Mouse (Mus musculus): ENCODE measurements around the gene Klhl29. TPM values are rescaled to one million over a fixed set of nuclear protein-coding genes. Genes with fewer than 3 reads are reported as not detected.
A peak's percentile ranks its signal among the peaks of the same experiment; 100 is the strongest.

Gene Klhl29
- total and polyA plus RNA-seq, 3 experiments, result 0.41 to 0.57 (median 0.42) TPM

- 78% methylated on average over 4 of the region's 4 CpGs for WGBS
- DNase-seq, result no peak
- peaks cover 6% of the 10 kb centered on the region for H3K4me1 ChIP-seq (ENCODE audit: control insufficient read depth, insufficient read depth, low read length)
- no peaks in the 10 kb centered on the region for H3K79me2 ChIP-seq (replicated peaks; ENCODE audit: control insufficient read depth, insufficient read depth, low read length)
- intact Hi-C loops (cut with DNase I), result no loop called here
- TF ChIP-seq POLR2A (IDR thresholded peaks at IDR 0.05; ENCODE audit: insufficient read depth, low read depth, low read length) (no peak), CTCF (IDR thresholded peaks at IDR 0.05) (no peak), EP300 (IDR thresholded peaks at IDR 0.05; ENCODE audit: insufficient read depth, low read depth, low read length) (no peak)
- H3K36me3 ChIP-seq (ENCODE audit: control insufficient read depth, insufficient read depth, low read length), result no peaks in the 10 kb centered on the region
- H3K4me3 ChIP-seq, result no peak overlapping the region
- H3K9ac ChIP-seq (ENCODE audit: low read depth, low read length), result no peak overlapping the region
- no peaks in the 10 kb centered on the region for H3K27me3 ChIP-seq (ENCODE audit: control insufficient read depth, insufficient read depth, low read length)
- peak overlapping the region; percentile 50 for H3K27ac ChIP-seq
These were observed 184.3 kb downstream of the Klhl29 start for GRCm38 (mm10) chr12:5191206-5191605.

DNA sequence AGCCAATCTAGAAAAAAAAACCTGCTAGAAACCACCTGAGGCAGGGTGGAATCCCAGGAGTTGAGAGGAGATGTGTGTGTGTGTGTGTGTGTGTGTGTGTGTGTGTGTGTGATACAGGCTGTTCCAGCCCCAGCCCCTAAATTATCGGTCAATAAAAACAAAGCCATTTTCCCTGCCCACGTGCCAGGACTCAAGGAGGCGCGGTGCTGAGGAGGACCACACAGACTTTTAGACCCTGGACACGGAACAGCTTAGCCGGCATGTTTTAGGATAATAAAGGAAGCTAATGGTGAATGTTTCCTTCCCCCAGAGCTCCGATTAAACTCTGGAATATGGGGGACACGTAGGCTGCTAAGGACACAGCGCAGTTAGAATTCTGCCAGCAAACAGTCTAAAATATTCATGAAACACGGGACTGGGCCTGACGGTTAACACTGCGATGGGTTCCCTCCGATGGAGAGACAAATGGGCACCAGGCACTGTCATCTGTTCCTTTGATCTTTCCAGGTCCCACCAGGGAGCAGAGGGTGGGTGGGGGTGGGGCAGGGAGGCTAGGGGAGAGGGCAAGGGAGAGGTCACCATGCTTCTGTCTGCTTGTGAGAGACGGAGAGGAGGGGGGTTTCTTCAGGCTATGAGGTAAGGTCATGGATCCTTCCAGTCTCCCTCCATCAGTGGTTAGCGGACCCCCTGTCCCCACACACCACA, 185.9 kb downstream of the Klhl29 start:
- Histone ChIP-seq H3K4me1 (ENCODE audit: control insufficient read depth, insufficient read depth, low read length) (peaks cover 6% of the 10 kb centered on the region), H3K9ac (ENCODE audit: low read depth, low read length) (no peak overlapping the region), H3K79me2 (replicated peaks; ENCODE audit: control insufficient read depth, insufficient read depth, low read length) (no peaks in the 10 kb centered on the region), H3K4me3 (no peak overlapping the region), H3K27me3 (ENCODE audit: control insufficient read depth, insufficient read depth, low read length) (no peaks in the 10 kb centered on the region), H3K36me3 (ENCODE audit: control insufficient read depth, insufficient read depth, low read length) (no peaks in the 10 kb centered on the region), H3K27ac (no peak overlapping the region)
- 77% methylated on average over 15 of the region's 15 CpGs for WGBS
- intact Hi-C loops (cut with DNase I), result no loop called here
- TF ChIP-seq POLR2A (IDR thresholded peaks at IDR 0.05; ENCODE audit: insufficient read depth, low read depth, low read length) (no peak), CTCF (IDR thresholded peaks at IDR 0.05) (no peak), EP300 (IDR thresholded peaks at IDR 0.05; ENCODE audit: insufficient read depth, low read depth, low read length) (no peak)
- DNase-seq, result no peak

DNA sequence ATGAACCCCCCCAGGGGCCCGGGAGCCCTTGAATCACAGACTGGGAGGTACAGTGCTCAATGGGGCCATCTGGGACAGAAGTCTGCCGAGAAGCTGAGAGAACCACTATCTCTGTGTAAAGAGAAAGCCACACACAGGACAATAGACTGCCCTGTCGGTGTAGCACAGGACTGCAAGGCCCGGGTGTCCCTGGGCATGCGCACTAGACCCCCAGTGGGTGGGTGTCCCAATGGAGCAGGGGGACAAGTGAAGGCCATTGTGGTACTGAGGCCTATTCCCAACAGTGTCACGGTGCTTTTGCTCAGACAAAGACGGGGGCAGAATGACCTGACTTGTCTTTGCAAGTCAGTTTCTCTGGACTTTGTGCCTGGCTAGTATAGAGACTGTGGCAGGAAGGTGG, 186.6 kb downstream of the Klhl29 start:
- Histone ChIP-seq H3K9ac (ENCODE audit: low read depth, low read length) (no peak overlapping the region), H3K4me3 (no peak overlapping the region), H3K79me2 (replicated peaks; ENCODE audit: control insufficient read depth, insufficient read depth, low read length) (no peaks in the 10 kb centered on the region), H3K36me3 (ENCODE audit: control insufficient read depth, insufficient read depth, low read length) (no peaks in the 10 kb centered on the region), H3K4me1 (ENCODE audit: control insufficient read depth, insufficient read depth, low read length) (peaks cover 6% of the 10 kb centered on the region), H3K27me3 (ENCODE audit: control insufficient read depth, insufficient read depth, low read length) (no peaks in the 10 kb centered on the region), H3K27ac (no peak overlapping the region)
- 82% methylated on average over 7 of the region's 7 CpGs for WGBS
- intact Hi-C loops (cut with DNase I), result no loop called here
- no peak for DNase-seq
- TF ChIP-seq CTCF (IDR thresholded peaks at IDR 0.05), result no peak

- WGBS, result 59% methylated on average over 2 of the region's 2 CpGs
- Histone ChIP-seq H3K4me1 (ENCODE audit: control insufficient read depth, insufficient read depth, low read length) (peaks cover 6% of the 10 kb centered on the region), H3K79me2 (replicated peaks; ENCODE audit: control insufficient read depth, insufficient read depth, low read length) (no peaks in the 10 kb centered on the region), H3K9ac (ENCODE audit: low read depth, low read length) (no peak overlapping the region), H3K36me3 (ENCODE audit: control insufficient read depth, insufficient read depth, low read length) (no peaks in the 10 kb centered on the region), H3K27me3 (ENCODE audit: control insufficient read depth, insufficient read depth, low read length) (no peaks in the 10 kb centered on the region), H3K27ac (peak overlapping the region; percentile 64), H3K4me3 (no peak overlapping the region)
- TF ChIP-seq EP300 (IDR thresholded peaks at IDR 0.05; ENCODE audit: insufficient read depth, low read depth, low read length), result no peak
- TF ChIP-seq POLR2A (IDR thresholded peaks at IDR 0.05; ENCODE audit: insufficient read depth, low read depth, low read length), result no peak
- TF ChIP-seq CTCF (IDR thresholded peaks at IDR 0.05), result no peak
- peak in 1 of 2 experiments; percentile 31 for DNase-seq
- intact Hi-C loops (cut with DNase I), result no loop called here
These were observed 187.6 kb downstream of the Klhl29 start for GRCm38 (mm10) chr12:5187773-5188333.

DNA sequence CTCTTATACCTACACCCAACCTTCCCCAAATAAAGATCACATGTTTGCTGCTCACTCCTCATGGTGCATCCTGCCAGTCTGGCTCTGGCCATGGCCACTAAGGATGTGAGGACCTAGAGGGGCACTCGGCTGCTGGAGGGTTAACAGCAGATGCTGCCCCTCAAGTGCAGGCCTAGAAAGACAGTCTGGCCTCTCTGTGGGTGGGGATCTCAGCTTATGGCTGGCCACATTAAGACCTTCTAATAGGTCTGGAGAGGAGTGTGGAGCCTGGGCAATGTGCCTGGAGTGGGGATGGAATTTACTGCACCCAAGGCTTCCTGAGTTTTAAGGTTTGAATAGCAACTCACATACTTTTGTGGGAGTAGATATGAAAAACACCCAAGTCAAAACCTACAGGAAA, 188.8 kb downstream of the Klhl29 start:
- Histone ChIP-seq H3K36me3 (ENCODE audit: control insufficient read depth, insufficient read depth, low read length) (no peaks in the 10 kb centered on the region), H3K27me3 (ENCODE audit: control insufficient read depth, insufficient read depth, low read length) (no peaks in the 10 kb centered on the region), H3K9ac (ENCODE audit: low read depth, low read length) (no peak overlapping the region), H3K27ac (no peak overlapping the region), H3K79me2 (replicated peaks; ENCODE audit: control insufficient read depth, insufficient read depth, low read length) (no peaks in the 10 kb centered on the region), H3K4me3 (no peak overlapping the region), H3K4me1 (ENCODE audit: control insufficient read depth, insufficient read depth, low read length) (peaks cover 6% of the 10 kb centered on the region)
- 68% methylated on average over 1 of the region's 1 CpGs for WGBS
- intact Hi-C loops (cut with DNase I), result no loop called here
- TF ChIP-seq CTCF (IDR thresholded peaks at IDR 0.05) (no peak), POLR2A (IDR thresholded peaks at IDR 0.05; ENCODE audit: insufficient read depth, low read depth, low read length) (no peak), EP300 (IDR thresholded peaks at IDR 0.05; ENCODE audit: insufficient read depth, low read depth, low read length) (no peak)
- DNase-seq, result no peak

DNA sequence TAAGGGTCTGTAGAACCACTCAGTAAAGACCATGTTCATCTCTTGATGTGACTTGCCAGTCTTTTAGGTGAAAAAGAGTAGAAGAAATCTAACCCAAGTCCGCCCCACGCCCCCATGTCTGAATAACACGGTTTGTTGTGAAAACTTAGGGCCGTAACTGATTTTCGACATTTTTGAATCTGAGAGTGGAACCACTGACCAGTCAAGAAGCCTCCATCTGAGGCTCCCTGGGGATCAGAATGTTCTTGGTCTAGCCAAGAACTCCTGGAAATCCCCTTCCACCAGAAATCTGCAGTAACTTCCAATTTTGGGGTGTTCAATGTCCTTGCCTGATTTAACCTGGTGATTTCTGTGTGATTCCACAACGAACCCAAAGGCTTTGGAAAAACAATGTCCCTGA, 189.9 kb downstream of the Klhl29 start:
- WGBS, result 84% methylated on average over 6 of the region's 6 CpGs
- Histone ChIP-seq H3K27me3 (ENCODE audit: control insufficient read depth, insufficient read depth, low read length) (no peaks in the 10 kb centered on the region), H3K79me2 (replicated peaks; ENCODE audit: control insufficient read depth, insufficient read depth, low read length) (no peaks in the 10 kb centered on the region), H3K4me1 (ENCODE audit: control insufficient read depth, insufficient read depth, low read length) (peaks cover 6% of the 10 kb centered on the region), H3K4me3 (no peak overlapping the region), H3K36me3 (ENCODE audit: control insufficient read depth, insufficient read depth, low read length) (no peaks in the 10 kb centered on the region), H3K9ac (ENCODE audit: low read depth, low read length) (no peak overlapping the region), H3K27ac (no peak overlapping the region)
- intact Hi-C loops (cut with DNase I), result no loop called here
- no peak for TF ChIP-seq EP300 (IDR thresholded peaks at IDR 0.05; ENCODE audit: insufficient read depth, low read depth, low read length)
- no peak for TF ChIP-seq POLR2A (IDR thresholded peaks at IDR 0.05; ENCODE audit: insufficient read depth, low read depth, low read length)
- no peak for TF ChIP-seq CTCF (IDR thresholded peaks at IDR 0.05)
- no peak for DNase-seq
